Mouse (Mus musculus) olfactory bulb, adult 2 months (tissue): Measurements from ENCODE around the gene Cideb.

ENCODE experiments used
- CTCF ChIP-seq: fragments of 200-500 bp; IDR thresholded peaks from 2 replicates; pipeline ENCODE4 v1.5.1; 2012; ENCODE audit warnings: low read depth, mild to moderate bottlenecking, low read length, moderate library complexity; ENCODE audit not compliant: insufficient read depth
- POLR2A ChIP-seq: fragments of 200-500 bp; IDR thresholded peaks from 2 replicates; pipeline ENCODE4 v1.6.1; 2012; ENCODE audit warnings: mild to moderate bottlenecking, low read depth, low read length, moderate library complexity; ENCODE audit not compliant: insufficient read depth

DNA sequence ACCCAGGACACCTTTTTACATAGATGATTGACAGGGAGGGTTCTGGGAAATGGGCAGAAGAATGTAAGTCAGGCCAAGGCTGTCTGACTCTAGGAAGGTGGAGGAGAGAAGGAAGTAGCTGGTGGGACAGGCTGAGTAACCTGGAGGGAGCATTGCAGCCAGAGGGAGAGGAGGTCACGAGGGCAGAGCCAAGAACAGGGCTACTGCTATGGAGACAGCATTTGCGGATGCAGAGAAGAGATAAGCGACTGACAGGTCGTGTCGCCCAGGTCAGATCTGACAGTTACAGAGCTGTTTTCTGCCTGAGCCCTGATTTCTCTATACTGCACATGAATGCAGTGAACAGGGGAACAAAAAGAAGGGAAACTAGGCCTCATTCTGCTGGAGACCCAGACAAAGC lies 50.9 kb downstream of the Cideb start:
- TF ChIP-seq CTCF (no peak), POLR2A (no peak)
